22 mouse cellular contexts compared by ENCODE assay signal in the genomic region with DNA sequence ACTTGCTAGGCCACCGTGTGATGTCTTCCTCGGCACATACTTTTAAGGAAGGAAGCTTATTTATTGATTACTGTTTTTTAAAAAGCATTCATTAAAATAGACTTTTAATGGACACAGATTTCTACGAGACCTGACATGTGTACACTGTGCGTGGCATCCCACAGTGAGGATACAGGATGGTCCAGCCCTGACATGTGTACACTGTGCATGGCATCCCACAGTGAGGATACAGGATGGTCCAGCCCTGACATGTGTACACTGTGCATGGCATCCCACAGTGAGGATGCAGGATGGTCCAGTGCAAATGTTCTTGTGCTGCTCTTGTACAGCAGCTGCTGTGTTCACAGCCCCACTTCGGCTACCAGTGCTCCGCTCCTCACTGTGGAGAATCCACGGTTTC.
"Had no signal": no experiment of that assay in that cellular context is flagged by ENCODE, and none has a peak within 500 bp of the region (broad histone marks: within the 10 kb centered on the region; RNA-seq: fewer than 3 reads in every experiment).

No protein-coding gene starts in this region.

- H3K27ac ChIP-seq: hindbrain, postnatal 0 days; kidney, postnatal 0 days; layer of hippocampus, adult 2 months; limb, embryonic 13.5 days; liver, embryonic 12.5 days; liver, embryonic 15.5 days; lung, embryonic 15.5 days had no signal

- ATAC-seq: intestine, postnatal 0 days; liver, embryonic 12.5 days had no signal

- DNase-seq: kidney, adult 2 months; kidney, postnatal 25 days; layer of hippocampus, adult 9-11 months; liver; lung, adult 18-20 months; lung, postnatal 10 days; lung, postnatal 36 days; retina, postnatal 1 day; right cerebral cortex, postnatal 25 days; spleen, adult 18-20 months; thymus, adult 2 months; thymus, postnatal 14 days; thymus, postnatal 4 days had no signal

- H3K4me1 ChIP-seq: limb, embryonic 13.5 days; liver, embryonic 12.5 days; liver, embryonic 15.5 days; lung, embryonic 15.5 days; megakaryocyte, embryonic 14.5 days had no signal

- H3K9me3 ChIP-seq: limb, embryonic 13.5 days; liver, embryonic 12.5 days; liver, embryonic 15.5 days; lung, embryonic 15.5 days; megakaryocyte, embryonic 14.5 days had no signal

- H3K4me2 ChIP-seq: limb, embryonic 13.5 days; liver, embryonic 12.5 days; liver, embryonic 15.5 days; lung, embryonic 15.5 days had no signal

- H3K4me3 ChIP-seq: layer of hippocampus, adult 2 months; limb, embryonic 13.5 days; liver, embryonic 12.5 days; liver, embryonic 15.5 days; lung, embryonic 15.5 days; megakaryocyte, embryonic 14.5 days had no signal

- H3K36me3 ChIP-seq: liver, embryonic 12.5 days had no signal

- H3K9ac ChIP-seq: limb, embryonic 13.5 days; liver, embryonic 12.5 days; liver, embryonic 15.5 days; lung, embryonic 15.5 days had no signal

- H3K27me3 ChIP-seq: limb, embryonic 13.5 days; liver, embryonic 12.5 days; liver, embryonic 15.5 days; lung, embryonic 15.5 days; megakaryocyte, embryonic 14.5 days had no signal
